Mouse (Mus musculus): ENCODE measurements at regions not wholly inside any gene's neighbourhood (a gene's known extent, or its start where the extent isn't known, plus 50 kb on each side); places are given as distances from the start of the nearest gene placed in this dataset.

DNA sequence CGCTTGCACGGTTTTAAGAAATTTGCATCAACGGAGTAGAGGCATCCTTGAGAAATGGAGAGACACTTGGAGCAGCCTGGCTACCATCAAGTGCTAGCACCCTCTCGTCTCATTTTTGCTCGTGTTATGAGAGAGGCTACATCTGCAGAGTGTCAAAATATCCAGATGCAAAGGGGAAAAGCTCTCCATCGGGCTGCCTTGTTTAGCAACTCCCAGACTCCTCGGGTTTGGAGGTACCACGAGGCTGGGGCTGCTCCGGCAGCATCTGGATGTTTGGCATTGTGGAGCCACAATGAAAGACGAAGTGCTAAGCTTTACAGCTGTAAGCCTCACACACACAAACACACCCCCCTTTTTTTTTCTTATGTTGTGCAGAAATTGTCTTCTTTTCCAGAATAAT is 270.5 kb upstream of the Gm765 start:
- TF ChIP-seq CTCF (IDR thresholded peaks at IDR 0.05; ENCODE audit: borderline replicate concordance, insufficient read depth, low read length): no peak
- no peak for TF ChIP-seq POLR2A (IDR thresholded peaks at IDR 0.05; ENCODE audit: low read depth, low read length)

Data from embryonic fibroblast, embryonic 13.5 days (primary cell).